Mouse (Mus musculus): ENCODE measurements around the gene Cd47.

DNA sequence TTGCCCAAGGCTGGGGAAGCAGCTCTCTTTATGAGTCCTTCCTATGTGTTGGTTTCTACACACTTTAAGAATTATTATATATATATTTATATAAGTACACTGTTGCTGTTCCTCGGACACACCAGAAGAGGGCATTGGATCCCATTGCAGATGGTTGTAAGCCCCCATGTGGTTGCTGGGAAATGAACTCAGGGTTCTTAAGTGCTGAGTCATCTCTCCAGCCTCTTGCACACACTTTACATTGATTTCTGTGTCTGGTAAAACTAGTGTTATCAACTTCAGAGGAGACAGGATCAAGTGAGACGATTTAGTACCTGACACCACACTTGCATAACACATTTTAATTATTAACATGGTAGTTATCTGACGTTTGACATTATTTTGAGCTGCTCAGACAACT, 146.7 kb downstream of the Cd47 start:
- no peak for TF ChIP-seq NANOG (IDR thresholded peaks at IDR 0.05; ENCODE audit: borderline replicate concordance, low read length)
- TF ChIP-seq CTCF (conservative IDR thresholded peaks at IDR 0.05; ENCODE audit: low read length) = 0 out of 2 replicates have a peak, but pooled peaks have one; percentile 12
- TF ChIP-seq POU5F1 (IDR thresholded peaks at IDR 0.05; ENCODE audit: borderline replicate concordance, low read length) = no peak

Data from E14TG2a.4 (cell line).